Mouse (Mus musculus) ES-Bruce4 (cell line): Measurements from ENCODE around the gene E130114P18Rik.

Source experiments
- CTCF ChIP-seq: IDR thresholded peaks from one replicate; pipeline ENCODE4 v1.8.1; 2011; ENCODE audit warnings: low read depth, low read length
- EP300 ChIP-seq: IDR thresholded peaks from 2 replicates; pipeline ENCODE4 v1.6.1; 2011; ENCODE audit warnings: low read depth, low read length; ENCODE audit not compliant: insufficient read depth

DNA sequence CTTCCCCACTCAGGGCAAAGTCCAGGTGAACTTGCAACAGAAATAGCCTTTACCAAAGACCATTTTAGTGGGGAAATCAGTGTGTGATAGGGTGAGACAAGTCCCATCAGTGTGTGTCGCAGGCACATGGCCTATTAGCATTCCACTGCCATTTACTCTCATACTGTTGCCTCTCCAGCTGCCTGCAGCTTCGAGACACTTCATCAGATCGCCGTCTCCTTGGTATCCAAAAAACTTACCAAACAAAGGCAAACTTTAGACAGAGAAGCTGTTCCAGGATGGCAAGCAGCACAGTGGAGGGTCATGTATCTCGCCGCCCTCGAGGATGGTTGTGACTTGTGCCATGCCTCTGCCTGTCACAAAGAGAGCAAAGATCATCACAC, 87.5 kb downstream of the E130114P18Rik start:
- TF ChIP-seq CTCF (no peak), EP300 (no peak)
